Mouse (Mus musculus) monocyte, adult 5-6 weeks (primary cell): ENCODE results near the gene Rpl21. TPM values are rescaled to one million over a fixed set of nuclear protein-coding genes. Genes with fewer than 3 reads are reported as not detected.
A peak's percentile ranks its signal among the peaks of the same experiment; 100 is the strongest.

ENCODE experiments used
- ATAC-seq: fragments of 153-309, 156-312 bp; replicated peaks from 2 replicates; pipeline ENCODE4 v1.8.0; 2017; ENCODE audit warnings: mild to moderate bottlenecking; ENCODE audit not compliant: low TSS enrichment, insufficient number of reproducible peaks, severe bottlenecking, poor library complexity, low FRiP score
- total RNA-seq: library from RNA; stranded (forward); fragments of 200-1000, 200-491, 200-594 nt; gene quantifications from 3 replicates; pipeline ENCODE4 v1.2.3, GENCODE M21; 2017

The Rpl21 gene
- total RNA-seq, 1 experiment from 2014 or later, result 1,512 TPM

DNA sequence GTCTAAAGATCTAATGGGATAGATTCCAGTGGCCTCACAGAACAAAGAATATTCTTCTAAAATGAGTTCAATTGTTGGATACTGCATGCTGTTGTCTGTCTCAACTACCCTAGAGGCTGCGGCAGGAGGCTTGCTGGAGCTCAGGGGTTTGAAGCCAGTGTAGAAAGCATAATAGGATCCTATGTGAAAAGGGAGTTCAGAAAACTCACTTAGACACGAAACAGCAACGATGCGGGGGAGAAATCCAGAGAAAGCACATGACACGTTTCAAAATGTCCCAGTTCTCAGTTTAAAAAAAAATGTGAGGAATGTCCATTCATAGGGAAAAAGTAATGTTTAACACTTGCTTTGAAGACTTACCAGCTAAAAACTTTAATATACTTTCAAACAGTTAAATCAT is 9.7 kb upstream of the Rpl21 start:
- ATAC-seq, result no peak

DNA sequence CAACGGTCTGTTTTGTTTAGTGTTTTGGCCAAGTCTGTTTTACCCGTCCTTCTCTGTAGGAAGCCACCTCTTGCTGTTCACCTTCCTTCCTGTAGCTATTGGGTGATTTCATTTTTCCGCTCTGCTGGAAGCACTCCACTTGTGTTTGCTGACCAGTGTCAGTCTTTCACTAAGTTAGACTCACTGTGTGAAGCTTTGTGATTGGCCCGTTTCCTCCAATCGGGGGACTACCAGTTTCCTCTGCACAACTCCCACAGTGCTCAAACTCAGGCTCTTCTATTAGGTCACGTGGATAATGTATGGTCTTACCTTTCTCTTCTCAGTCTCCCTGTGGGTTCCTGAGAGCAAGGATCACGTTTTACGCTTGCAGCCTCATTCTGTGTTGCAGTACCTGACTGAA is 3.2 kb upstream of the Rpl21 start:
- ATAC-seq, result peak; percentile 38; the same call in 1 of the 2 replicates

DNA sequence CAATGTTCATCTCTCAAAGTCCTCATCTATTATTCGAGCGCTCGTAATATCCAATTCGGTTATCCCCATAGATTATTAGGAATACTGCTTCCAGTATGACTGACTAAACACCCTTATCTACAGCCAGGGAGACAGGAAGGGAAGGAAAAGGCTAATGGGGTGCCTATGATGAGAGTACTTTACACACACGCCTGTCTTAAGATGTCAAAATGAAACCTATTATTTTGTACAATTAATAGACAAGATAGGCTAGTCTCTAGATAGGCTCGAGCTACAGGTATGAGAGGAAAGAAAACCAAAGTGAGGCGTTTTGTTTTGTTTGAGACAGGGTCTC is 288 bp upstream of the Rpl21 start:
- no peak for ATAC-seq

DNA sequence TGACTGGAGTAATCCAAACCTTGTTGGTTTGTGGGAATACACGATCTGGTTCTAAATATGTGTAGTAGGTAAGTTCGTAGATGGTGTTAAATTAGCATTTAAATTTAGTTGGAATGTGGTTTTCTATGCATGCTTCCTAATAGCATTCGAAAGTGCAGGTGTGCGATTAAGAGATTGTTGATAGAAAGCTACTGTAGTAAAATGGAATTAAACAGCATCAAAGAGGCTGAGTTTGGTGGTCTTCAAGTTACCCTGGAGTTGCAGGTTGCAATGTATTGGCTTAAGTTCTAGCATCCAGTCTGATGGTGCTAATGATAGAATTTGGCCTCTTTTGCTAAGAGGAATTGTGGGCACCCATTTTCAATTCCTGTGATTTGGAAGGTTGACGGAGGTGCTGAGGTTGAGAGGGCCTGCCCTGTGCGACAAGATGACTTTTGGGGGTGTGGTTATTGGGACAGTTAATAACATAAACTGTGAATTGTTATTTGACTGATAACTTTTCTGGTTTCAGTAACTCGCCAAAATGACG is 1.0 kb downstream of the Rpl21 start:
- ATAC-seq, result no peak

DNA sequence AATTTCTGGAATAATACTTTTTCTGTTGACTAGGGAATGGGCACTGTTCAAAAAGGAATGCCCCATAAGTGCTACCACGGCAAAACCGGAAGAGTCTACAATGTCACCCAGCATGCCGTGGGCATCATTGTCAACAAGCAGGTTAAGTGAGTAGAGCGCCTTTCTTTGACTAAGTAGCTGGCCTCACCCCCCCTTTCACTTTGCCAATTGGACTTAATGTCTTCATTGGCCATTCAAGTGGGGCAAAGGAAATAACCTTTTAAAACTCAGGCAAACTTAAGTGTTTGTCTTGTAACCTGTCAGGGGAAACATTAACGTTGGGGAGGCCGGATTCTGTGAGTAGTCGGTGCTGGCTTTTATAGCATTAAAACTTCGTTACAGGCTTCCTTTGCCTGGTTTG is 2.3 kb downstream of the Rpl21 start:
- ATAC-seq, result no peak

DNA sequence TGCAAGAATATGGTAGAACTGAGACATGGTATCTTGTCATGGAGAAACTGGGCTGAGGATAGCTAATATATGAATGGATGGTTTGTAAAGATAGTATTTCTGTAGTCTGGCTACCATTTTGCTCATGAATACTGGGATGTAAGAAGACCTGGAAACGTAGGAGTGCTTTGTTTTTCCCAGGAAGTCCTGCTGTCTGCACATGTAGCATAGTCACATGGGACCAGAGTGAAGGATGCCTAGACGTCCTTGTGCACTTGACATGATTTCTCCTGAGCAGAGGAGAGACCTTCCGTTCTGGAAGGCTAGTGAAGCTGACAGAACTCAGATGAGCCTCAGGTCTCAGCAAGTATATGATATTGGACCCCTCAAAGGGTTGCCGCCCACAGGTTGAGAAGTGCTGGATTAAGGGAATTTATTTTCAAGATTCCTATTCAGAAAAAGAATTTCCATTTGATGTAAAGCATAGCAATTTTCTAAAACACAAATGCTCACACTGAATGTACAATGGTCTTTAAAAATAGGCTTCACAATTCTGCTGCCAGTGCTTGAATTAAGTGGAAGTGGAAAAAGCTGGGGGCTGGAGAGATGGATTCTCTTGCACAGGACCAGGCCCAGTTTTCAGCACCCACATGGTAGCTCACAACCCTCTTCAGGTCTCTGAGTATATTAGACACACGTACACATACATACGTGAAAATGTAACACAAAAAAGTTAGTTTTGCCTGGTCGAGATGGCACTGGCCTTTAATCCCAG is 5.5 kb downstream of the Rpl21 start:
- no peak for ATAC-seq

DNA sequence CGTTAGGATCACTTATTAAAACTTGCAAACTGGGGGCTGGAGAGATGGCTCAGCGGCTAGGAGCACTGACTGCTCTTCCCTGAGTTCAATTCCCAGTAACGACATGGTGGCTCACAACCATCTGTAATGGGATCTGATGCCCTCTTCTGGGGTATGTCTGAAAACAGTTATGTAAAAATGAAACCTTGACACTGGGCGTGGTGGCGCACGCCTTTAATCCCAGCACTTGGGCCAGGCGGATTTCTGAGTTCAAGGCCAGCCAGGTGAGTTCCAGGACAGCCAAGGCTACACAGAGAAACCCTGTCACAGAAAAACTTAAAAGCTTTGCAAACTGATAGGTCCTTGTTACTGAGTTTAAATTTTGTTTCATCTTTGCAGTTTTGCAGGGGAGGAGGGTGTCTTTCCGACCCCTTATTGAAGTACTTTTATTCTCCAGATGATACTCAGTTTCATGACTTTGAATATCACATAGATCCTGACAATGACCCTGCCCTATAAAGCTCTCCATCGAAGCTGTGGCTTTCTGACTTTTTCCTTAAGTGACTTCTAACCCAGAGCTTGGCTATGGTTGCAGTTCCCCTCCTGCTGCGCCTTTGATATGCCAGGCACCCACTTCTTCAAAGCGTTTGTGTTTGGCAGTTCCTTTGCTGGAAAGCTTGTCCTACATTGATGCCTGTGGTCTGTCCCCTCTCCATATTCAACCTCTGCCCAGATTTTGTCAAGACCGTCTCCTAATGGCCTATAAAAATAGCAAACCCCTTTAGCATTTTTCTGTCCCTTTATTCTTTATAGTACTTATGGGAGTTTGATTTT is 6.4 kb downstream of the Rpl21 start:
- ATAC-seq, result no peak

DNA sequence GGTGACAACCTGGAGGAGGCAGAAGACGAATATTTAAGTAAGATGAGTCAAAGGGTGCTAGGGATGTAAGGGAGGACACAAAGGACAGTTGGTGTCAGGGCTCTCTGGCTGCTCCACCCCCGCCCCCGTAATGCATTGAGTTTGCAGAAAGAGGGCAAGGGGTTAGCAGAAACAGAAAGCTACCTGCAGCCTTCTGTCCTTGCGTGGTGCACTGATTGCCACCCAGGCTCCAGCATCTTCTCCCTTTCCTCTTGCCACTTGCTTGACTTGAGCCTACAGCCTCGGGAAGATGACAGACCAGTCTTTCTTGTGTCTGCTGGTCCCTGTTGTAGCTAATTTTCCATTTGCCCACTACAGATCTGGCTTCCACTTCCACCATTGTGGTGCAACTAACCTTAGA is 7.1 kb downstream of the Rpl21 start:
- ATAC-seq, result no peak

DNA sequence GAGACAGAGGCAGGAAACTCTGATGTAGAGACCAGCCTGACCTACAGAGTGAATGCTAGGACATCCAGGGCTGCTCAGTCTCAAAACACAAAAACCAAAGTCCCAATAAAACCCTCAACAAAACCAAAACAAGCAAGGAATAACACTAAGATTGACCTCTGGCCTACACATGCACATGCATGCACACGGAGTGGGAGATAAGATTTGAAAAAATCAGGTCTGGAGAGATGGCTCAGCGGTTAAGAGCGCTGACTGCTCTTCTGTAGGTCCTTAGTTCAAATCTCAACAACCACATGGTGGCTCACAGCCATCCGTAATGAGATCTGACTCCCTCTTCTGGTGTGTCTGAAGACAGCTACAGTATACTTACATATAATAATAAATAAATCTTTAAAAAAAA is 7.7 kb downstream of the Rpl21 start:
- no peak for ATAC-seq

DNA sequence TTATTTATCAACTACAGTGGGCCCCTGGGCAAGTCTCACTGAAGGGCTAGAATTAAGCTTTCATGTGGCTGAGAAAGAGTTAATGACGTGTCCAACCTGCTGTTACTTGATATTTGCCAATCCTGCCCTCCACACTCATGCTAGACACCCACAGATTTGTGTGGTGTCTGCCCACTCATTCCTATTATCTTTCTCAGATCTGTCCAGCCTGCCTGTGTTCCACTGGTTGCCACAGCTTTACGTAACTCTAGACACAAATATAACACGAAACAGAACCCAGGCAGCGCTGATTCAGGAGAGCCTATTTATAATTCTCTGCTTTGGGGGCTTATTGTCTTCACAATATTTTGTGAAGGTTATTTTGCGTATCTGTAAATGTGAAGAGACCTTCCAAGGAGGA is 8.6 kb downstream of the Rpl21 start:
- no peak for ATAC-seq

DNA sequence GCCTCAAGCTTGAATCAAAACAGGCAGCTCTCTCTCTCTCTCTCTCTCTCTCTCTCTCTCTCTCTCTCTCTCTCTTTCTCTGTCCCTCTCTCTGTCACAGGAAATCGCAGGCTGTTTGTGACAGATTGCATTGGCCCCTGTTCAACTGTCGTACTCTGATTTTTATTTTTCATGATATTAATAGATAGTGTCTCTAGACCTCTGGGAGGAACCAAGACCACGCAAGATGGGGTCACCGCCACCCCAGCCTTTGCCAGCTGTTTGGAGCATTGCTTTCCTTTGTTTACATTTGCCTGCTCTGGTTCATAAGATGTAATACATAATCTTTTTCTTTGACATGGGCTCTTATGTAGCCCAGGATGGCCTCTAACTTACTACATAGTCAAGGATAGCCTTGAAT is 9.3 kb downstream of the Rpl21 start:
- ATAC-seq, result no peak

DNA sequence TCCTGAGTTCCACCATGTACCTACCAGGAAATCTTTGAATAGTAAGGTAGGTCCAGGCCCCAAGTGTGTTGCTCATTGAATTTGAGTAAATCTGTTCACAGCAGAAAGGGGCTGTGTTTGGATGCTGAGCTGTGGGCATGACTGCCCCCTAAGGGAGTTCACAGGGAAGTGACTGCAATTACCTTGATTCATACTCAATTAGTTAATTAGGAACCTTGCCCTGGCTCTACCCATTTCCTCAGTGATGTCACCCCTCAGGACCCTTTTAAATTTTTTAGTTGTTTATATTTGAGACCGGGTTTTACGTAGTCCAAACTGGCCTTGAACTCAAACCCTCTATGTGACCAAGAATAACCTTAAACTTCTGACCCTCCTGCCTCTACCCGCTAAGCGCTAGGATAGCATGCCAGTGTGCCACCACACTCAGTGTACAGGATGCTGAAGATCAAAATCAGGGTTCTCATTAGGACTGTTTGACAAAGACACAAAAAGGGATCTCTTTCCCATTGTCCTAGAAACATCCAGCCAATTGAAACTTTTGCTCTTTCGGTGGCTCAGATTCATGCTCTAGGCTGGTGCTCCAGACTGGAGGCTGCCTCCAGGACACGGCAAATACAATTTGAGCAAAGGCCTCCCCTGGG is 11.7 kb downstream of the Rpl21 start:
- ATAC-seq, result 0 out of 2 replicates have a peak, but pooled peaks have one; percentile 24

DNA sequence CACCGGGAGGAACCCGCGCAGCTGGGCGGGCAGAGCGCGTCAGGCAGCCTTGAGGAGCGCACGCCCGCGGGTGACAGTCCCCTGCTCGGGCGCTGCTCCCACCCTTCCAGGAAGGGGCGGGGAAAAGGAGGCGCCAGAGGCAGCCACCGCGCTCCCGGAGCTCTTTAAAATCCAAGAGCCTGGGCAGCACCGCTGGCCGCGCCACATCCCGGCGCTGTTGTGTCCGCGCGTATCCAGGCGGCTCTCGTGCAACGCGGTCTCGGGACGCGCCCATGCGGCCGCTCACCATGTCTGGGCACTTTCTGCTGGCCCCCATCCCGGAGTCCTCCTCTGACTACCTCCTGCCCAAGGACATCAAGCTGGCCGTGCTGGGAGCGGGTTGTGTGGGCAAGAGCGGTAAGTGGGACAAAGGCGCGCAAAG is 12.3 kb downstream of the Rpl21 start, which contains the start of gene Rasl11a:
TSS of gene Rasl11a (plus strand) at position 127 of the 421 bp plus-strand sequence.
- no peak for ATAC-seq

DNA sequence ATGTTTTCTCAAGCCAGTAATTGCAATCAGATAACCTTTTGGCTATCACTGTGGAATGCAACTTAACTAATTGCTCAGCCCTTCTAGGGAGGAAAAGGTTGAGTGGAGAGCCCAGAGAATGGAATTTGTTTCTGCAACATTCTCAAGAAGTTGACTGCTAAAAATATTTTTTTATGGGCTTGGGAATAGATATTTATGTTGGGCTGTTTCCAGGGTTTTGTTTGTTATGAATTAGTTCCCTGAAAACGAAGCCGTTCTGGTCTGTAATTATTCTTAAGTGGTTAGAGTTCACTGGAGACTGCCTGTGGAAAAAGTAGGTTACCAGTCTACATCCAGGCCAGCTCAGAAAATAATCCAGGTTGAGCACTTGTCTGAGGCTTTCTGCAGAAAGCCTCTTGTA is 13.8 kb downstream of the Rpl21 start:
- no peak for ATAC-seq

DNA sequence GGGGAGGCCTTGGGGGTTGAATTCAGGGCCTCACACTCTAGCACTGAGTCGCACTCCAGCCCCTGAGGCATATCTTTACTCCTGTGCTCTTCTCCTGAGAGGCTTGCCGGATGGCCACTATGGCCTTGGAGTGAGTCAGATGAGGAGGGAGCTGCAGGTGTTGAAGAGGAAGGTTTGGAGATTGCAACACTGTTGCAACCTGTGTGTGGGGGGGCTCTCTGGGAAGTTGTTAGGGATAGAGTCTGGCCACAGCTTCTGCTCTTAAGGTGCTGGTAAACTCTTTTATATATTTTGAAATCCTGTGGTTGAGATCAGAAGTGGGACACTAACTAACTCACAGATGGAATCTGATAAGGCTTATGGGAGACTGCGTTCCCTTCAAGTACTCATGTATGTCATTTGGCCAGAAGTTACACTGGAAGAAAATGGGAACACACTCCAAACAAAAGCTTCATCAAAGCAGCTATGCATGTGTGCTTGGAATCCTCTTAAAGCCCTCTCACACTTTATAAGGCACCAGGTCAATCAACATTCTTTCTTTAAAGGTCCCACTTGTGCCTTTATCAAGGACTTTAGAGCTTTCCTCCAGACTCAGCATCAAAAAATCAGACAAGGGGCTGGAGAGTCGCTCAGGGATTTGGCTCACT is 16.4 kb downstream of the Rpl21 start:
- no peak for ATAC-seq

DNA sequence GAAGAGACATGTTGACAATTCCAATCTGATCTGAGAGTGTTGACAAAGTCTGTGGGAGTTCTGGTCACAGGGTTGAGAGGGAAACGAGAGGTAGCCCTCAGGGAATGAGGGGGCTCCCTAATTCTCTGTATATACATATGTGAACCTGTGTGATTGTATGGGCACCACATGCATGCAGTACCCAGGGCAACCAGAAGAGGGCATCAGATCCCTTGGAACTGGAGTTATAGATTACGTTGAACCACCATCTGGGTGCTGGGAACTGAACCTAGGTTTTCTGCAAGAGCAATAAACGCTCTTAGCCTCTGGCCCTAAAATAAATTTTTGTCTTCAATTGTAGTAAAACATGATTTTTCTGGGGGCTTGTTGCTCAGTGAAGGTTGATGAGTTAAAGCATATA is 23.4 kb downstream of the Rpl21 start:
- ATAC-seq, result no peak

DNA sequence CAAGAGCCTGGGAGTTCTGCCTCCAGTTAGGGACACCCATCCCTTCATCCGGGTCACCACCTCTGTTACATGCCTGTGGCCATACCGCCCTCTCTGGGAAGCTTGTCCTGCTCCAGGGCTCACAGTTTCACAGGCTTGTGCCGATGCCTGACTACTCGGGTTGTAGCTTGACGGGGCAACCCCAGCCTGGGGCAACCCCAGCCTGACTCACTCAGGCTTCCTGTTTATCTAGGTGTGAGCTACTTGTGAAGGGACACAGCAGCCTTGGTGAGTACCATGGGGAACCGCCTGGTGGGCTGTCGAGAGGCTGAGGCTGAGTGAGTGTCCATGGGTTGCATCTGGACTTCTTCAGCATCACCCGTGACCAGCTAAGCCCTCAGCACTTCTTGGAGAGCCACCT is 24.9 kb downstream of the Rpl21 start:
- no peak for ATAC-seq

DNA sequence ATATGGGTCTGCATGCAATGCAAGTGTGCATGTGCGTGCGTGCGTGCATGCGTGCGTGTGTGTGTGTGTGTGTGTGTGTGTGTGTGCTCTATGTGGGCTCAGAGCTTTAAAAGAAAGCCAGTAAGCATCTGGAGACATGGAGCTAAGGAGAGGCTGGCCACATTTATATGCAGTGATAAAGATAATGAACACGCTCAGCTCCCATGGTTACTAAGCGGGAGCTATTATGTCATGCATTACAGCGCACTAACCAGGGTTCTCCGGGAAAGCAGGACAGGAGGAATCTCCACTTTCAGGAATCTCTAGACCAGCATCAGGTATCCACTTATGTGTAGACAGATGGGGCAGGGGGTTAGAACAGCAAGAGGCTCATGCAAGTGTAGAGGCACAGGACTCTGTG is 26.1 kb downstream of the Rpl21 start:
- ATAC-seq, result no peak

DNA sequence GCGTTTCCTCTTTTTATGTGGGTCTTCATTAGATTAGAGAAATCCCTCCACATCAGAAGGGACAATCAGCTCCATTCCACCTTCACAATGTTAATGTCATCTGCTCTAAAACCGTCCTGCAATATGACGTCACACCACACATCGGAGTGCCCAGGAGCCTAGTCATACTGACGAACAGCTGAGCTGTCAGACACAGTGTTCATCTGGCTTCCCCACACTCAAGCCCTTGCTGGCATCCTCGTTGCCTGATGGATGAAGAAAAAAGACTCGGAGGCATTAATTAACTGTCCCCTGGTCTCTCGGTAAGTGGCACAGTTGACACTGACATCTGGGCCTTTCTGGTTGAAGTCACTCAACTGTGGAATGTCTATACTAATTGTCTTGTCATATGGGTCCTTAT is 26.6 kb downstream of the Rpl21 start:
- no peak for ATAC-seq
